Mouse (Mus musculus) brain, embryonic 14.5 days (tissue): Measurements from ENCODE around the gene Osbpl5.

ENCODE experiments used
- CTCF ChIP-seq: fragments of 200-500 bp; IDR thresholded peaks from 2 replicates; pipeline ENCODE4 v1.5.1; 2012; ENCODE audit warnings: inconsistent platforms, mild to moderate bottlenecking, moderate library complexity, borderline replicate concordance; ENCODE audit not compliant: insufficient read depth, insufficient read length; ENCODE audit errors: extremely low read depth
- POLR2A ChIP-seq: fragments of 200-500 bp; IDR thresholded peaks from 2 replicates; pipeline ENCODE4 v1.6.1; 2012; ENCODE audit warnings: mild to moderate bottlenecking, inconsistent platforms, borderline replicate concordance; ENCODE audit not compliant: poor library complexity, insufficient read depth, insufficient read length, severe bottlenecking; ENCODE audit errors: extremely low read depth

DNA sequence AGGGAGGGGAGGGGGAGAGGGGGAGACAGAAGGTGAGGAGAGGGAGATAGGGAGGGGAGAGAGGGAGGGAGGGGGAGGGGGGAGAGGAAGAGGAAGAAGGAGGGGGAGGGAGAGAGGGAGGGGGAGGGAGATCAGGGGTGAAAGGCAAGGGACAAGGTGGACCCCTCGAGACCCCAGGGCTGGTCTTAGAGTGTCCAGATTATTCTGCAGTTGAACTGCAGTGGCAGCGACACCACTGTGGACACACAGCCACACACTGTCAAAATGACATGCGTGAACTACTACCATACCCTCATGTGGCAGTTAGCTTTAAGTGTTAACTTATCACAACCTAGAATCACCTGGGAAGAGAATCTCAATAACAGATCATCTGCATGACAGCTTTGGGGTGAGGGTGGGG, 7.7 kb downstream of the Osbpl5 start:
- TF ChIP-seq POLR2A (no peak), CTCF (no peak)
